Mouse (Mus musculus): ENCODE data around the gene Tlk1. TPM values are rescaled to one million over a fixed set of nuclear protein-coding genes. Genes with fewer than 3 reads are reported as not detected.

The Tlk1 gene
- polyA plus RNA-seq, 1 experiment from 2014 or later, result 17.7 TPM

DNA sequence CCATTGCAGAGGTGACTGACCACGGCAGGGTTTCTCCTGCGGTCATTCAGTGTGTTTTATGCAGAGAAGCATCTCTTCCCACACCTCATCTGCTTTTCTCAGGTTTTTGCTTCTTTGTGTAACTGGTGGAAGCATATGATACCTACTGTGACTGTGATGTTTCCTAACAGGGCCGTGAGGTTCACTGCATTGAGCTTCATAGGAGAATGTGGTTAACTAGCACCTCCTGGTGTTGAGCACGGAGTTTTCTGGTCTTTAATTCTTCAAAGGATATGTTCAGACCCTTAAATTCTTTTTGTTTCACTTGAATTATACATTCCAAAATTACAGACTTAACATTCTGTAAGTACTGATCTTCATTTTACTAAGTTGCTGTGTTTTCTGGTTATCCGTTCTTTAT is 161.8 kb downstream of the Tlk1 start:
- H3K9me3 ChIP-seq (ENCODE audit: control insufficient read depth, low read length), result no peaks in the 10 kb centered on the region
- no peak overlapping the region for H3K4me3 ChIP-seq (ENCODE audit: low read length)
- ATAC-seq, result no peak
- H3K27me3 ChIP-seq (replicated peaks; ENCODE audit: control insufficient read depth, insufficient read depth, low read length), result no peaks in the 10 kb centered on the region
- no peak overlapping the region for H3K27ac ChIP-seq (ENCODE audit: low read depth, low read length)
- peaks cover 11% of the 10 kb centered on the region for H3K4me1 ChIP-seq (ENCODE audit: control insufficient read depth, insufficient read depth, low read depth, low read length)
- no peak overlapping the region for H3K9ac ChIP-seq (ENCODE audit: low read depth, low read length)
- 76% methylated on average over 5 of the region's 5 CpGs for WGBS
- H3K4me2 ChIP-seq (ENCODE audit: low read length), result no peak overlapping the region
- no peaks in the 10 kb centered on the region for H3K36me3 ChIP-seq (ENCODE audit: control insufficient read depth, insufficient read depth, low read length)

Other genes with a start within 250 kb of the Tlk1 start
- 141 and 150 TPM in 2 replicates for gene Gorasp2, start 164.2 kb downstream of the Tlk1 start, polyA plus RNA-seq (2015; fragmentation: Nextera tagmentation; extraction: Ambion mirVana)
- gene Gm26558, start 163.6 kb downstream of the Tlk1 start, polyA plus RNA-seq (2015; fragmentation: Nextera tagmentation; extraction: Ambion mirVana), result 3.3 TPM in 2 replicates
- 32.0 and 33.0 TPM in 2 replicates for gene Dcaf17, start 229.6 kb upstream of the Tlk1 start, polyA plus RNA-seq (2015; fragmentation: Nextera tagmentation; extraction: Ambion mirVana)
- gene Mettl8, start 229.9 kb upstream of the Tlk1 start, polyA plus RNA-seq (2015; fragmentation: Nextera tagmentation; extraction: Ambion mirVana), result 10.3 and 11.1 TPM in 2 replicates

Data from hindbrain, embryonic 16.5 days (tissue).